ENCODE assay signal across 10 mouse cellular contexts in the genomic region with DNA sequence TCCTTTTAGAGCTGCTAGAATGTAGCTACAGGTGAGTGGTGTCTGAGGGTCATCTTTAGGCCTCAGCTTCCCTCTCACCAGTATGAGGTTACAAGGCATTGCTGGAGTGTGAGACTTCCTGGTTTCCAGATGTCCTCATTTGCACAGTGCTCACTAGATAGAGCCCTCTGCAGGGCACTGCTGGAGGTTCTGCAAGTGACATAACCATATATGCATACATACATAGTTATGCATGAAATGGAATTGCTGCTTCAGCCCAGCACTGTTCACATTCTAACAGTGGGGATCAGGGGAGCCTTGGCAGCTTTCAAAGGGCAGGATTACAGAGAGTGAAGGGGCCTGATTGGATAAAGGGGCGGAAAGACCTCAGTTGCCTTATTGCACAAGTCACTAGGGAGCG.
DNase-seq lines count a peak whose midpoint lies in the region; ATAC-seq and TF ChIP-seq lines count a peak whose summit lies in the region.
"Had no signal": no experiment of that assay in that cellular context is flagged by ENCODE, and none has a peak within 500 bp of the region (broad histone marks: within the 10 kb centered on the region; RNA-seq: fewer than 3 reads in every experiment).

No protein-coding gene starts in this region.

- no peak overlapping the region for H3K4me3 ChIP-seq in lung, postnatal 0 days (ENCODE audit: low read depth, low read length)
- no peak overlapping the region for H3K4me3 ChIP-seq in stomach, postnatal 0 days (ENCODE audit: low read depth, low read length)
- H3K4me3 ChIP-seq: limb, embryonic 12.5 days had no signal

- WGBS in lung, postnatal 0 days = 82% methylated on average over 2 of the region's 2 CpGs
- WGBS in stomach, postnatal 0 days = 73% methylated on average over 2 of the region's 2 CpGs

- no peak for TF ChIP-seq EP300 in lung, postnatal 0 days (IDR thresholded peaks at IDR 0.05)
- no peak for TF ChIP-seq EP300 in stomach, postnatal 0 days (optimal IDR thresholded peaks at IDR 0.05)

- H3K27ac ChIP-seq in lung, postnatal 0 days (ENCODE audit: low read length) = no peak overlapping the region
- H3K27ac ChIP-seq in stomach, postnatal 0 days (replicated peaks) = no peak overlapping the region
- H3K27ac ChIP-seq: limb, embryonic 12.5 days had no signal

- H3K4me2 ChIP-seq in lung, postnatal 0 days (replicated peaks; ENCODE audit: low read depth, low read length) = no peak overlapping the region
- no peak overlapping the region for H3K4me2 ChIP-seq in stomach, postnatal 0 days (replicated peaks; ENCODE audit: low read depth)
- H3K4me2 ChIP-seq: limb, embryonic 12.5 days had no signal

- H3K9me3 ChIP-seq in lung, postnatal 0 days (ENCODE audit: low read length) = no peaks in the 10 kb centered on the region
- no peaks in the 10 kb centered on the region for H3K9me3 ChIP-seq in stomach, postnatal 0 days (ENCODE audit: control insufficient read depth, low read length)
- H3K9me3 ChIP-seq: limb, embryonic 12.5 days had no signal

- peak; percentile 53 for TF ChIP-seq CTCF in lung, postnatal 0 days (IDR thresholded peaks at IDR 0.05)
- peak; percentile 71 for TF ChIP-seq CTCF in stomach, postnatal 0 days (IDR thresholded peaks at IDR 0.05; ENCODE audit: low read depth)

- H3K36me3 ChIP-seq in lung, postnatal 0 days (ENCODE audit: insufficient read depth, low read length) = no peaks in the 10 kb centered on the region
- no peaks in the 10 kb centered on the region for H3K36me3 ChIP-seq in stomach, postnatal 0 days (ENCODE audit: control insufficient read depth, insufficient read depth, low read length)

- no peak for ATAC-seq in lung, postnatal 0 days
- ATAC-seq in common myeloid progenitor, adult 5-6 weeks (replicated peaks; ENCODE audit: low read depth, poor library complexity, severe bottlenecking) = peak; percentile 55
- ATAC-seq in stomach, postnatal 0 days (ENCODE audit: low FRiP score, low TSS enrichment) = no peak

- peaks cover 7% of the 10 kb centered on the region; the same call in 1 of the 2 replicates for H3K4me1 ChIP-seq in lung, postnatal 0 days (ENCODE audit: insufficient read depth, low read depth, low read length)
- no peaks in the 10 kb centered on the region for H3K4me1 ChIP-seq in stomach, postnatal 0 days (replicated peaks; ENCODE audit: control insufficient read depth, insufficient read depth)

- DNase-seq in embryo, embryonic 11 days = peak; percentile 26
- DNase-seq in embryo, embryonic 9.5 days (ENCODE audit: extremely low spot score) = no peak
- DNase-seq in lung, postnatal 0 days (ENCODE audit: low spot score) = peak; percentile 44
- no peak for DNase-seq in lung, postnatal 10 days
- DNase-seq in stomach, postnatal 0 days (ENCODE audit: low spot score) = peak; percentile 54
- DNase-seq in frontal cortex, postnatal 10 days (ENCODE audit: low spot score in 2 of 2) = no peak
- DNase-seq in testis, postnatal 10 days (ENCODE audit: low spot score) = no peak
- DNase-seq: adrenal gland, adult 8-10 months had no signal

- H3K9ac ChIP-seq in lung, postnatal 0 days (replicated peaks; ENCODE audit: low read depth) = no peak overlapping the region
- no peak overlapping the region for H3K9ac ChIP-seq in stomach, postnatal 0 days (ENCODE audit: low read length)
- H3K9ac ChIP-seq: limb, embryonic 12.5 days had no signal

- no peaks in the 10 kb centered on the region for H3K27me3 ChIP-seq in lung, postnatal 0 days (replicated peaks; ENCODE audit: insufficient read depth, low read length)
- H3K27me3 ChIP-seq in stomach, postnatal 0 days (ENCODE audit: control insufficient read depth, insufficient read depth, low read length) = no peaks in the 10 kb centered on the region
- H3K27me3 ChIP-seq: limb, embryonic 12.5 days had no signal

Comparison
In these comparisons a context has a peak if more than half of its experiments do, and no peak if none do; other contexts are left out.
1. DNase-seq: peak in embryo, embryonic 11 days (single experiment), lung, postnatal 0 days (single experiment) and stomach, postnatal 0 days (single experiment); none in embryo, embryonic 9.5 days (single experiment), lung, postnatal 10 days (single experiment), frontal cortex, postnatal 10 days (0 of 2) and testis, postnatal 10 days (single experiment).